Mouse (Mus musculus): ENCODE measurements at regions not wholly inside any gene's neighbourhood (a gene's known extent, or its start where the extent isn't known, plus 50 kb on each side); places are given as distances from the start of the nearest gene placed in this dataset.
A peak's percentile ranks its signal among the peaks of the same experiment; 100 is the strongest.

GRCm38 (mm10) chr13:84644024-84644423, 421.9 kb downstream of the Tmem161b start:
- ATAC-seq (replicated peaks; ENCODE audit: poor library complexity) = peak; percentile 27

GRCm38 (mm10) chr13:84646899-84647298, 424.8 kb downstream of the Tmem161b start:
- peak; percentile 37 for ATAC-seq (replicated peaks; ENCODE audit: poor library complexity)

GRCm38 (mm10) chr13:84648056-84648455, 426.0 kb downstream of the Tmem161b start:
- ATAC-seq (replicated peaks; ENCODE audit: poor library complexity) = peak; percentile 92

GRCm38 (mm10) chr13:84663967-84664366, 441.9 kb downstream of the Tmem161b start:
- ATAC-seq (replicated peaks; ENCODE audit: poor library complexity) = no peak

GRCm38 (mm10) chr13:84680971-84681370, 458.9 kb downstream of the Tmem161b start:
- ATAC-seq (replicated peaks; ENCODE audit: poor library complexity) = no peak

GRCm38 (mm10) chr13:84685930-84686329, 463.8 kb downstream of the Tmem161b start:
- 0 out of 2 replicates have a peak, but pooled peaks have one; percentile 37 for ATAC-seq (replicated peaks; ENCODE audit: poor library complexity)

GRCm38 (mm10) chr13:84693462-84693861, 471.4 kb downstream of the Tmem161b start:
- no peak for ATAC-seq (replicated peaks; ENCODE audit: poor library complexity)

- no peak for ATAC-seq (replicated peaks; ENCODE audit: poor library complexity)
These were observed 476.5 kb downstream of the Tmem161b start for GRCm38 (mm10) chr13:84698472-84699080.

- no peak for ATAC-seq (replicated peaks; ENCODE audit: poor library complexity)
These were observed 448.0 kb upstream of the Ccnh start for GRCm38 (mm10) chr13:84741231-84741630.

- ATAC-seq (replicated peaks; ENCODE audit: poor library complexity) = no peak
These were observed 440.9 kb upstream of the Ccnh start for GRCm38 (mm10) chr13:84748331-84748730.

GRCm38 (mm10) chr13:84749214-84749613, 440.0 kb upstream of the Ccnh start:
- ATAC-seq (replicated peaks; ENCODE audit: poor library complexity) = no peak

- no peak for ATAC-seq (replicated peaks; ENCODE audit: poor library complexity)
These were observed 439.1 kb upstream of the Ccnh start for GRCm38 (mm10) chr13:84750136-84750535.

- no peak for ATAC-seq (replicated peaks; ENCODE audit: poor library complexity)
These were observed 437.4 kb upstream of the Ccnh start for GRCm38 (mm10) chr13:84751576-84752490.

GRCm38 (mm10) chr13:84752491-84752820, 436.8 kb upstream of the Ccnh start:
- ATAC-seq (replicated peaks; ENCODE audit: poor library complexity) = no peak

- ATAC-seq (replicated peaks; ENCODE audit: poor library complexity) = no peak
These were observed 435.3 kb upstream of the Ccnh start for GRCm38 (mm10) chr13:84753751-84754500.

- ATAC-seq (replicated peaks; ENCODE audit: poor library complexity) = no peak
These were observed 434.1 kb upstream of the Ccnh start for GRCm38 (mm10) chr13:84754821-84755725.

GRCm38 (mm10) chr13:84756796-84757335, 432.3 kb upstream of the Ccnh start:
- no peak for ATAC-seq (replicated peaks; ENCODE audit: poor library complexity)

- no peak for ATAC-seq (replicated peaks; ENCODE audit: poor library complexity)
These were observed 431.2 kb upstream of the Ccnh start for GRCm38 (mm10) chr13:84757896-84758567.

- peak; percentile 100 for ATAC-seq (replicated peaks; ENCODE audit: poor library complexity)
These were observed 430.7 kb upstream of the Ccnh start for GRCm38 (mm10) chr13:84758568-84758900.

GRCm38 (mm10) chr13:84759061-84759460, 430.1 kb upstream of the Ccnh start:
- ATAC-seq (replicated peaks; ENCODE audit: poor library complexity) = no peak

Data from megakaryocyte progenitor cell, adult 5-6 weeks (primary cell).